Mouse (Mus musculus): ENCODE measurements at regions not wholly inside any gene's neighbourhood (a gene's known extent, or its start where the extent isn't known, plus 50 kb on each side); places are given as distances from the start of the nearest gene placed in this dataset.

DNA sequence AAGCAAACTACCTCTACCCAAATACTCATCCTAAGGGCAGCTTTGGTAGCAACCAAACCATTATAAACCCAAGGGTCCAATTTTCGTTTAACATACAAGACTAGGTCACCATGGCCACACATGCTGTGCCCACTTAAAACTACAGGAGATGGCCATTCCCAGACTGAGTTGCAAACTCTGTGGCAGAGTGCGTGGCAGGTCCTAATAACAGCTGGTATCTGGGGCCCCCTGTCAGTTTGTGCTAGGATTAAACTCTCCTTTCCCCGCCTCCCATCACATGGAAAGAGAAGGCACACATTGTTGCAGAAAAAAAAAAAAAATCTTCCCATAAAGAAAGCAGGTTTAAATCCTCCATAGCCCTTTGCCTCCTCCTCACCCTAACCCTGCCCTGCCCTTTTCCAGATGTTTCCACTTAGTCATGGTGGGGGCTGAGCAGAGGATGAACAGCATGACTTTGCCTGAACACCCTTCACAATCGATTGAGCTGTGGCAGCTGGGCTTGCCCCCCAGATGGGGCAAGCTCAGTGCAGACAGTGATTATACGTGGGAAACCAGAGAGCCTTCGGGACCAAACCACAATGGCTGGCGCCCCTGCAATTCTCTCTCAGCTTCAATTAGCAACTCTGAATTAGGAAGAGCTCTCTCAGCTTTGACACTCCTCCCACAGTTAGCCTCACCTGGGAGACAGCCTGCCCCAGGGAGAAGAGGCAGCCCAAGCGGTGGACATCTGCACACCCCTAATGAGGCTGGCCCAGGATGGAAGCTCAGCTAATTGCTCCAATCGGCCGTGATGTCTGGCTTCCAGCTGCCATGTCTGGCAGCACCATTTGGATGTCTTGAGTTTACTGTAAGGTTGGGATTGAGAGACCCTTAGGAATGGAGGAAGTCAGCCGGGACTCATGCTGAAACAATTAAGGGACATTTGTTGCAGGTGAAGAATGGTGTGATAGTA, 365.9 kb downstream of the Tns1 start:
- H3K9me3 ChIP-seq (replicated peaks; ENCODE audit: insufficient read depth, low read length), result no peaks in the 10 kb centered on the region
- H3K36me3 ChIP-seq (ENCODE audit: control insufficient read depth in 1 of 2, insufficient read depth in 2 of 2, low read length in 2 of 2), result no peaks in the 10 kb centered on the region
- no peaks in the 10 kb centered on the region for H3K27me3 ChIP-seq (ENCODE audit: control insufficient read depth in 1 of 2, insufficient read depth in 2 of 2, low read length in 2 of 2)
- no peak overlapping the region for H3K27ac ChIP-seq (ENCODE audit: control insufficient read depth, low read depth, low read length)
- TF ChIP-seq CTCF (IDR thresholded peaks at IDR 0.05 in 2 of 3, conservative IDR thresholded peaks at IDR 0.05 in 1 of 3; ENCODE audit: control insufficient read depth in 1 of 3, insufficient read depth in 1 of 3, low read depth in 2 of 3, low read length in 3 of 3, poor library complexity in 1 of 3, severe bottlenecking in 1 of 3) (no peak), POLR2AphosphoS2 (IDR thresholded peaks at IDR 0.05; ENCODE audit: low read length) (no peak), ZMIZ1 (IDR thresholded peaks at IDR 0.05; ENCODE audit: low read depth, low read length) (no peak), GATA1 (IDR thresholded peaks at IDR 0.05; ENCODE audit: low read depth, low read length) (no peak), MYB (IDR thresholded peaks at IDR 0.05; ENCODE audit: low read depth, low read length) (no peak)
- no peak overlapping the region for H3K9ac ChIP-seq (ENCODE audit: control insufficient read depth, low read depth, low read length, poor library complexity, severe bottlenecking)
- no peak for DNase-seq (ENCODE audit: low read depth, low spot score)
- no peaks in the 10 kb centered on the region for H3K79me2 ChIP-seq (ENCODE audit: control insufficient read depth, insufficient read depth, low read length, poor library complexity)
- H3K4me1 ChIP-seq (ENCODE audit: control insufficient read depth in 1 of 2, insufficient read depth in 2 of 2, low read length in 2 of 2), result no peaks in the 10 kb centered on the region
- no peak overlapping the region for H3K4me3 ChIP-seq (ENCODE audit: control insufficient read depth in 1 of 2, insufficient read depth in 1 of 2, low read depth in 2 of 2, low read length in 2 of 2)

- Histone ChIP-seq H3K36me3 (ENCODE audit: control insufficient read depth in 1 of 2, insufficient read depth in 2 of 2, low read length in 2 of 2) (no peaks in the 10 kb centered on the region), H3K27ac (ENCODE audit: control insufficient read depth, low read depth, low read length) (no peak overlapping the region), H3K79me2 (ENCODE audit: control insufficient read depth, insufficient read depth, low read length, poor library complexity) (no peaks in the 10 kb centered on the region), H3K4me3 (ENCODE audit: control insufficient read depth in 1 of 2, insufficient read depth in 1 of 2, low read depth in 2 of 2, low read length in 2 of 2) (no peak overlapping the region), H3K4me1 (ENCODE audit: control insufficient read depth in 1 of 2, insufficient read depth in 2 of 2, low read length in 2 of 2) (no peaks in the 10 kb centered on the region), H3K9ac (ENCODE audit: control insufficient read depth, low read depth, low read length, poor library complexity, severe bottlenecking) (no peak overlapping the region), H3K27me3 (ENCODE audit: control insufficient read depth in 1 of 2, insufficient read depth in 2 of 2, low read length in 2 of 2) (no peaks in the 10 kb centered on the region), H3K9me3 (replicated peaks; ENCODE audit: insufficient read depth, low read length) (no peaks in the 10 kb centered on the region)
- no peak for DNase-seq (ENCODE audit: low read depth, low spot score)
- TF ChIP-seq NRF1 (IDR thresholded peaks at IDR 0.05; ENCODE audit: insufficient read depth, low read depth, low read length, poor library complexity, severe bottlenecking) (no peak), TBP (IDR thresholded peaks at IDR 0.05; ENCODE audit: low read depth, low read length) (no peak), GATA1 (IDR thresholded peaks at IDR 0.05; ENCODE audit: low read depth, low read length) (no peak), MEF2A (IDR thresholded peaks at IDR 0.05; ENCODE audit: extremely low read depth, insufficient replicate concordance, low read depth, low read length, poor library complexity, severe bottlenecking) (no peak), SMC3 (IDR thresholded peaks at IDR 0.05; ENCODE audit: low read depth, low read length) (no peak), RAD21 (IDR thresholded peaks at IDR 0.05; ENCODE audit: low read depth, low read length) (no peak), ZKSCAN1 (IDR thresholded peaks at IDR 0.05; ENCODE audit: low read depth, low read length) (no peak), ETS1 (IDR thresholded peaks at IDR 0.05; ENCODE audit: low read depth, low read length) (no peak), KAT2A (conservative IDR thresholded peaks at IDR 0.05; ENCODE audit: low read depth, low read length) (no peak), USF2 (IDR thresholded peaks at IDR 0.05; ENCODE audit: borderline replicate concordance in 1 of 2, insufficient read depth in 1 of 2, low read depth in 1 of 2, low read length in 2 of 2) (no peak), ELF1 (IDR thresholded peaks at IDR 0.05; ENCODE audit: low read depth, low read length) (no peak), SIN3A (IDR thresholded peaks at IDR 0.05; ENCODE audit: low read length) (no peak), E2F4 (IDR thresholded peaks at IDR 0.05; ENCODE audit: borderline replicate concordance, low read depth, low read length) (no peak), GABPA (IDR thresholded peaks at IDR 0.05; ENCODE audit: low read depth, low read length) (no peak), POLR2AphosphoS5 (IDR thresholded peaks at IDR 0.05; ENCODE audit: borderline replicate concordance, low read depth, low read length) (no peak), POLR2A (IDR thresholded peaks at IDR 0.05; ENCODE audit: control insufficient read depth in 1 of 2, insufficient read depth in 1 of 2, low read depth in 1 of 2, low read length in 2 of 2, poor library complexity in 1 of 2) (no peak), POLR2AphosphoS2 (IDR thresholded peaks at IDR 0.05; ENCODE audit: low read length) (no peak)
Measured at GRCm38 (mm10) chr1:73755791-73756190, 368.5 kb downstream of the Tns1 start.
